Mouse (Mus musculus) heart, adult 2 months (tissue): Measurements from ENCODE around the gene Nxpe4. TPM values are rescaled to one million over a fixed set of nuclear protein-coding genes. Genes with fewer than 3 reads are reported as not detected.

Source experiments
- DNase-seq, 2 experiments: peaks; one replicate each; pipeline ENCODE4 v3.0.0; 2021
- H3K27ac ChIP-seq: fragments of 200-600 bp; 2 replicates; pipeline ENCODE4 v1.8.1; 2022
- H3K27me3 ChIP-seq: fragments of 200-500 bp; 2 replicates; pipeline ENCODE4 v1.6.1; 2012; ENCODE audit warnings: mild to moderate bottlenecking, low read length, inconsistent platforms, mixed read lengths; ENCODE audit not compliant: control insufficient read depth, insufficient read depth
- H3K36me3 ChIP-seq: fragments of 200-500 bp; 2 replicates; pipeline ENCODE4 v1.6.1; 2012; ENCODE audit warnings: low read length, inconsistent platforms; ENCODE audit not compliant: control insufficient read depth, insufficient read depth
- H3K4me1 ChIP-seq: fragments of 200-500 bp; 2 replicates; pipeline ENCODE4 v1.6.1; 2011; ENCODE audit warnings: low read length; ENCODE audit not compliant: control insufficient read depth, insufficient read depth
- H3K4me3 ChIP-seq: fragments of 200-600 bp; 2 replicates; pipeline ENCODE4 v1.8.1; 2022
- H3K79me2 ChIP-seq: fragments of 200-500 bp; replicated peaks from 2 replicates; pipeline ENCODE4 v1.6.1; 2012; ENCODE audit warnings: mild to moderate bottlenecking, inconsistent platforms, low read length, moderate library complexity, mixed read lengths; ENCODE audit not compliant: control insufficient read depth, insufficient read depth
- H3K9ac ChIP-seq: fragments of 200-500 bp; 2 replicates; pipeline ENCODE4 v1.6.1; 2012; ENCODE audit warnings: low read depth, mild to moderate bottlenecking, control low read depth, inconsistent platforms, low read length, mixed read lengths
- CTCF ChIP-seq: fragments of 200-600 bp; IDR thresholded peaks from 2 replicates; pipeline ENCODE4 v1.8.1; 2022; ENCODE audit warnings: antibody characterized with exemption, mild to moderate bottlenecking, moderate library complexity
- EP300 ChIP-seq: fragments of 200-500 bp; IDR thresholded peaks from 2 replicates; pipeline ENCODE4 v1.6.1; 2011; ENCODE audit warnings: low read depth, low read length, control low read depth; ENCODE audit not compliant: insufficient read depth
- POLR2A ChIP-seq: fragments of 200-500 bp; IDR thresholded peaks from 2 replicates; pipeline ENCODE4 v1.6.1; 2011; ENCODE audit warnings: mild to moderate bottlenecking, low read depth, low read length, control low read depth; ENCODE audit not compliant: insufficient read depth
- WGBS: fragments of 180-500 bp; shearing (Covaris S2); methylation state at CpG from one replicate; pipeline ENCODE4 v1.1.7; 2018; 5-methylcytosine and 5-hydroxymethylcytosine counted together
- intact Hi-C: fragments of 180-260 bp; cut with DNase I; formaldehyde crosslinking; loops from one replicate; pipeline ENCODE4 v1.15.1; 2025
- polyA plus RNA-seq: library from polyadenylated mRNA; depleted of rRNA; stranded (reverse); fragments of >200 nt; gene quantifications from 2 replicates; pipeline ENCODE4 v1.2.3, GENCODE M21; 2012
- total RNA-seq, 2 experiments: library from RNA; stranded (reverse); gene quantifications; 2 replicates each; pipeline ENCODE4 v1.2.3; 2021

The Nxpe4 gene
- total and polyA plus RNA-seq, 3 experiments: 2.9 to 7.8 (median 6.5) TPM

- DNase-seq: no peak
- H3K27me3 ChIP-seq: no peaks in the 10 kb centered on the region
- peaks cover 2% of the 10 kb centered on the region for H3K4me1 ChIP-seq
- H3K9ac ChIP-seq: no peak overlapping the region
- no peak overlapping the region; the same call in 1 of the 2 replicates for H3K27ac ChIP-seq
- WGBS: 93% methylated on average over 5 of the region's 5 CpGs
- intact Hi-C loops: no loop called here
- TF ChIP-seq EP300: no peak
- no peak for TF ChIP-seq POLR2A
- TF ChIP-seq CTCF: no peak
- H3K36me3 ChIP-seq: peaks cover 3% of the 10 kb centered on the region; the same call in 1 of the 2 replicates
- H3K4me3 ChIP-seq: no peak overlapping the region
- H3K79me2 ChIP-seq: no peaks in the 10 kb centered on the region
Measured at GRCm38 (mm10) chr9:48311241-48311640, 149.4 kb downstream of the Nxpe4 start.

GRCm38 (mm10) chr9:48314194-48314593 is 152.4 kb downstream of the Nxpe4 start:
- intact Hi-C loops: loop anchor here (1.0 kb wide), 1 partner anchor 47 kb away; no protein-coding TSS in a partner anchor
- peaks cover 11% of the 10 kb centered on the region for H3K36me3 ChIP-seq
- WGBS: 34% methylated on average over 3 of the region's 3 CpGs
- H3K4me3 ChIP-seq: peak overlapping the region; percentile 42
- H3K4me1 ChIP-seq: peaks cover 2% of the 10 kb centered on the region; the same call in 1 of the 2 replicates
- peak; percentile 76; the same call in 1 of the 2 replicates for TF ChIP-seq POLR2A
- 0 out of 2 replicates have a peak, but pooled peaks have one; percentile 67 for TF ChIP-seq EP300
- TF ChIP-seq CTCF: no peak
- H3K27me3 ChIP-seq: no peaks in the 10 kb centered on the region
- peak; percentile 44 to 66 for DNase-seq
- H3K79me2 ChIP-seq: no peaks in the 10 kb centered on the region
- peak overlapping the region; percentile 90 for H3K27ac ChIP-seq
- peak overlapping the region; percentile 62 for H3K9ac ChIP-seq

DNA sequence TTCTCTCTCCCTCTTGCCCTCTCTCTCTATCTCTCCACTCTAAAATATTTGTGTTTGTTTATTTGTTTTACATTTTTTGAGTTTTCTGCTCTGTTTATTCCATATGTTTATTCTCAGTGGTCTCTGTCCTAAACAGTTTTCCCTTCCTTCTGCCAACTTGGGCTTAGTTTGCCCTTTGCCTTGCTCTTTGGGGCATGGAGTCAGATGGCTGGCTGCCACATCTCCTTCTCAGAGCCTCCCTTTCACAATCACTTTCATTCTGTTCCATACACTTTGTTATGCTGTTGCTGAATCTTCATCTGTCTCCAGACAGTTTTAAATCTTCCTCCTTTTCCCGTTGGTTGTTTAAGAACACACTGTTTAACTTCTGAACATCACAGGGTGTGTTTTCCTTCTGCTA is 154.0 kb downstream of the Nxpe4 start:
- H3K79me2 ChIP-seq: no peaks in the 10 kb centered on the region
- no peak for DNase-seq
- H3K4me3 ChIP-seq: peak overlapping the region; percentile 5
- TF ChIP-seq EP300: no peak
- TF ChIP-seq POLR2A: no peak
- TF ChIP-seq CTCF: no peak
- peaks cover 2% of the 10 kb centered on the region; the same call in 1 of the 2 replicates for H3K4me1 ChIP-seq
- H3K27ac ChIP-seq: peak overlapping the region; percentile 60
- H3K36me3 ChIP-seq: peaks cover 12% of the 10 kb centered on the region
- intact Hi-C loops: loop anchor here (1.0 kb wide), 1 partner anchor 37 kb away; the partner anchor contains the start of gene Nxpe2
- 40% methylated on average over 1 of the region's 1 CpGs for WGBS
- no peak overlapping the region for H3K9ac ChIP-seq
- H3K27me3 ChIP-seq: no peaks in the 10 kb centered on the region

DNA sequence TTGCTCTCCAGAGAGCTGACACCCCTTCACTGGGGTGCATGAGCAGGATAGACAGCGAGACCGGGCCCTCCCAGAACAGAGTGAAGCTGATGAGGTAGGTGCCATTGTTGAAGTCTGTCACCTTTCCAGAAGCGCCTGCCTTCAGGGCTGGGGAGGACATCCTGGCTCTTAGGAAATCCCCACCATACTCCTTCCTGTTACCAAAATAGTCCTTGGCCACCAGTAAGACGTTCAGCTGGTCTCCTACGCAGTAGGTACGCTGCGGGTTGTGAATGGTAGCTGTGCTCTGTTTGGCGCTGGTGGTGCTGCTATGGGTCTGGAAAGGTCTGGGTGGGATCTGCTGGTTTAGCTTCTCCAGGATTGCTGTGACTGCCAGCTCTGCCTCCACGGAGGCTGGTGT is 164.5 kb downstream of the Nxpe4 start:
- peaks cover 26% of the 10 kb centered on the region for H3K36me3 ChIP-seq
- no peaks in the 10 kb centered on the region for H3K79me2 ChIP-seq
- TF ChIP-seq EP300 (peak; percentile 66), CTCF (no peak), POLR2A (peak; percentile 68; the same call in 1 of the 2 replicates)
- DNase-seq: peak; percentile 40 to 51
- 48% methylated on average over 9 of the region's 9 CpGs for WGBS
- H3K27me3 ChIP-seq: no peaks in the 10 kb centered on the region
- H3K9ac ChIP-seq: peak overlapping the region; percentile 22; the same call in 1 of the 2 replicates
- intact Hi-C loops: no loop called here
- peak overlapping the region; percentile 26; the same call in 1 of the 2 replicates for H3K4me3 ChIP-seq
- H3K27ac ChIP-seq: peak overlapping the region; percentile 77
- peaks cover 3% of the 10 kb centered on the region for H3K4me1 ChIP-seq

GRCm38 (mm10) chr9:48329597-48329996 is 167.8 kb downstream of the Nxpe4 start:
- H3K27ac ChIP-seq: no peak overlapping the region
- intact Hi-C loops: no loop called here
- no peaks in the 10 kb centered on the region for H3K27me3 ChIP-seq
- H3K36me3 ChIP-seq: peaks cover 18% of the 10 kb centered on the region
- H3K79me2 ChIP-seq: no peaks in the 10 kb centered on the region
- TF ChIP-seq EP300: no peak
- TF ChIP-seq CTCF: no peak
- no peak for TF ChIP-seq POLR2A
- no peak for DNase-seq
- H3K4me1 ChIP-seq: peaks cover 6% of the 10 kb centered on the region
- no peak overlapping the region for H3K4me3 ChIP-seq
- H3K9ac ChIP-seq: no peak overlapping the region
- WGBS: 89% methylated on average over 7 of the region's 7 CpGs

- Histone ChIP-seq H3K4me1 (peaks cover 8% of the 10 kb centered on the region), H3K4me3 (no peak overlapping the region), H3K36me3 (peaks cover 12% of the 10 kb centered on the region), H3K27ac (peak overlapping the region; percentile 68), H3K79me2 (no peaks in the 10 kb centered on the region; the same call in 1 of the 2 replicates), H3K9ac (no peak overlapping the region), H3K27me3 (no peaks in the 10 kb centered on the region)
- DNase-seq: no peak
- WGBS: 31% methylated on average over 4 of the region's 4 CpGs
- intact Hi-C loops: loop anchor here (2.0 kb wide), 1 partner anchor 14 kb away; the partner anchor contains the start of gene Nxpe2
- no peak for TF ChIP-seq CTCF
- TF ChIP-seq POLR2A: no peak
- TF ChIP-seq EP300: no peak
Measured at GRCm38 (mm10) chr9:48338783-48339455, 177.1 kb downstream of the Nxpe4 start.
